Mouse (Mus musculus): ENCODE measurements around the gene Glis3.

DNA sequence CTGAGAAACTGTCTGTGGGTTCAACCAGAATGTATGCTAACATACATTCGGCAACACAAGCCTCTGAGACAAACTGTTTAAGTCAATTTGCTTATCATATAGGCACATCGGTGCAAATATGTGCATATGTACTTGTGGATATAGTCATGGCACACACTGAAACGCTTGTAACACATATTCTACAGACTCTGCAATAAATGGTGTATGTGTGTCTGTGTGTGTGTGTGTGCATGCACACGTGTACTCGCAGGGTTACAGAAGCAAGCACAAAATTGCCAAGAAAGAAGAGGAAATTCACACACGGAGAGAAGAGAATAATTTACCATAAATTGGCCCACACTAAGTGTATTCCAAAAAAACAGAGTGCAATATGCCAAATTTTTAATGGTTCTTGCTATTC lies 312.6 kb downstream of the Glis3 start:
- TF ChIP-seq CTCF (IDR thresholded peaks at IDR 0.05; ENCODE audit: low read depth) (no peak), EP300 (IDR thresholded peaks at IDR 0.05; ENCODE audit: low read depth) (no peak)

All from liver, embryonic 14.5 days (tissue).